11 mouse cellular contexts compared by ENCODE assay signal in the genomic region with DNA sequence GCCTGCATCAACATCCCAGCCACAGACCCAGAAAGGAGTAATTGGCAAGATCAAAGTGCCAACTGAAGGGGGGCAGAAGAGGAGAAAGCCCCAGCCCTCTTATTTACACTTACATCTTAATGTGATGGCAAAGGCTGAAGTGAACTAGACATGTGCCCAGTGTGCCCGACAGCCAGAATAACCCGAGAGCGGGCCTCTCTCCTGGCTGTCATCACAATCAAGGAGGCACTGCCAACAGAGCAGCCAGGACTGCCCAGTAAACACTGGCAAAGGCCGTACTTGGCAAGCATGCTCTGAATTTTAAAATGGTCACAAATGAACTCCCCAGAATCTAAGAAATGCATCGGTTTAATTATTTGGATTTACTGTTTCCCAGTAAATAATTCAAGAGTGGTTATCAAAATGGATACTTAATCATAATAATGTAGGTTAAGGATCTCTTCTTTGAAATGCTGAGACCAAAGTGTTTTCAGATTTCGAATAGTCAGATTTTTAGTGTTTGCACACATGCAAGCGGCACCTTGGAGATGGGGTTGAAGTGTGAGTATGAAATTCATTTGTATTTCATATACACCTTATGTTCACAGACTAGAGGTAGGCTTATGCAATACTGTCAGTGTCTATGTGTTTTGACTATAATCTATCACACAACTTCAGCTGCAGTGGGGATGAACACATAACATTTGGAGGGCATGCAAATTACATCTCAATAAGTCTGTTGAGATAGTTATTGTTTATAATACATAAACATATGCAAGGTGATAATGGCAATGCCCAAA.
DNase-seq lines count a peak whose midpoint lies in the region; ATAC-seq and TF ChIP-seq lines count a peak whose summit lies in the region.
"Had no signal": no experiment of that assay in that cellular context is flagged by ENCODE, and none has a peak within 500 bp of the region (broad histone marks: within the 10 kb centered on the region; RNA-seq: fewer than 3 reads in every experiment).

No protein-coding gene starts in this region.

- no peaks in the 10 kb centered on the region for H3K9me3 ChIP-seq in forebrain, embryonic 13.5 days (replicated peaks)
- no peaks in the 10 kb centered on the region for H3K9me3 ChIP-seq in forebrain, embryonic 10.5 days
- H3K9me3 ChIP-seq in lung, postnatal 0 days (ENCODE audit: low read length) = no peaks in the 10 kb centered on the region
- no peaks in the 10 kb centered on the region for H3K9me3 ChIP-seq in heart, postnatal 0 days (replicated peaks; ENCODE audit: control insufficient read depth, low read length)
- H3K9me3 ChIP-seq in neural tube, embryonic 14.5 days (ENCODE audit: control insufficient read depth, low read length) = no peaks in the 10 kb centered on the region

- TF ChIP-seq CTCF in lung, postnatal 0 days (IDR thresholded peaks at IDR 0.05) = no peak
- TF ChIP-seq CTCF in heart, postnatal 0 days (IDR thresholded peaks at IDR 0.05; ENCODE audit: low read depth) = no peak

- WGBS in forebrain, embryonic 13.5 days = 51% methylated on average over 7 of the region's 7 CpGs
- 89% methylated on average over 7 of the region's 7 CpGs for WGBS in forebrain, embryonic 10.5 days
- 71% methylated on average over 7 of the region's 7 CpGs for WGBS in lung, postnatal 0 days
- WGBS in heart, postnatal 0 days = 45% methylated on average over 7 of the region's 7 CpGs
- 76% methylated on average over 7 of the region's 7 CpGs for WGBS in neural tube, embryonic 14.5 days

- no peaks in the 10 kb centered on the region for H3K27me3 ChIP-seq in forebrain, embryonic 13.5 days
- no peaks in the 10 kb centered on the region for H3K27me3 ChIP-seq in forebrain, embryonic 10.5 days (ENCODE audit: poor library complexity, severe bottlenecking)
- no peaks in the 10 kb centered on the region for H3K27me3 ChIP-seq in lung, postnatal 0 days (replicated peaks; ENCODE audit: insufficient read depth, low read length)
- no peaks in the 10 kb centered on the region for H3K27me3 ChIP-seq in heart, postnatal 0 days (ENCODE audit: control insufficient read depth, insufficient read depth, low read length)
- no peaks in the 10 kb centered on the region for H3K27me3 ChIP-seq in neural tube, embryonic 14.5 days (ENCODE audit: control insufficient read depth, insufficient read depth, low read length)

- no peak overlapping the region for H3K4me2 ChIP-seq in forebrain, embryonic 13.5 days
- H3K4me2 ChIP-seq in lung, postnatal 0 days (replicated peaks; ENCODE audit: low read depth, low read length) = no peak overlapping the region
- no peak overlapping the region for H3K4me2 ChIP-seq in heart, postnatal 0 days (ENCODE audit: low read depth, low read length)
- H3K4me2 ChIP-seq in neural tube, embryonic 14.5 days (ENCODE audit: low read depth, low read length) = no peak overlapping the region

- ATAC-seq in forebrain, embryonic 13.5 days = peak; percentile 94
- ATAC-seq in lung, postnatal 0 days = no peak
- ATAC-seq in heart, postnatal 0 days (ENCODE audit: insufficient read depth, low read depth) = peak; percentile 80
- peak; percentile 78 for ATAC-seq in neural tube, embryonic 14.5 days (ENCODE audit: low read depth)
- ATAC-seq in megakaryocyte-erythroid progenitor cell, adult 5-6 weeks (replicated peaks; ENCODE audit: low FRiP score, low TSS enrichment, poor library complexity, severe bottlenecking) = no peak

- H3K4me3 ChIP-seq in forebrain, embryonic 13.5 days = no peak overlapping the region
- no peak overlapping the region for H3K4me3 ChIP-seq in forebrain, embryonic 10.5 days
- no peak overlapping the region for H3K4me3 ChIP-seq in lung, postnatal 0 days (ENCODE audit: low read depth, low read length)
- H3K4me3 ChIP-seq in heart, postnatal 0 days (ENCODE audit: low read depth, low read length) = no peak overlapping the region
- H3K4me3 ChIP-seq in neural tube, embryonic 14.5 days (ENCODE audit: low read depth, low read length) = no peak overlapping the region
- H3K4me3 ChIP-seq: erythroblast, embryonic 14.5 days had no signal

- H3K36me3 ChIP-seq in forebrain, embryonic 13.5 days (ENCODE audit: poor library complexity, severe bottlenecking) = no peaks in the 10 kb centered on the region
- H3K36me3 ChIP-seq in forebrain, embryonic 10.5 days (replicated peaks) = no peaks in the 10 kb centered on the region
- H3K36me3 ChIP-seq in lung, postnatal 0 days (ENCODE audit: insufficient read depth, low read length) = no peaks in the 10 kb centered on the region
- H3K36me3 ChIP-seq in heart, postnatal 0 days (replicated peaks; ENCODE audit: control insufficient read depth, insufficient read depth, low read length) = no peaks in the 10 kb centered on the region
- H3K36me3 ChIP-seq in neural tube, embryonic 14.5 days (ENCODE audit: control insufficient read depth, insufficient read depth, low read length) = no peaks in the 10 kb centered on the region

- peaks cover 25% of the 10 kb centered on the region for H3K4me1 ChIP-seq in forebrain, embryonic 13.5 days
- H3K4me1 ChIP-seq in forebrain, embryonic 10.5 days = no peaks in the 10 kb centered on the region
- no peaks in the 10 kb centered on the region; the same call in 1 of the 2 replicates for H3K4me1 ChIP-seq in lung, postnatal 0 days (ENCODE audit: insufficient read depth, low read depth, low read length)
- H3K4me1 ChIP-seq in heart, postnatal 0 days (ENCODE audit: control insufficient read depth, insufficient read depth) = peaks cover 29% of the 10 kb centered on the region
- peaks cover 3% of the 10 kb centered on the region; the same call in 1 of the 2 replicates for H3K4me1 ChIP-seq in neural tube, embryonic 14.5 days (ENCODE audit: control insufficient read depth, insufficient read depth, low read length)

- no peak overlapping the region for H3K27ac ChIP-seq in forebrain, embryonic 13.5 days
- no peak overlapping the region for H3K27ac ChIP-seq in forebrain, embryonic 10.5 days
- H3K27ac ChIP-seq in lung, postnatal 0 days (ENCODE audit: low read length) = no peak overlapping the region
- no peak overlapping the region for H3K27ac ChIP-seq in heart, postnatal 0 days (ENCODE audit: low read depth)
- H3K27ac ChIP-seq in neural tube, embryonic 14.5 days (ENCODE audit: low read depth, low read length) = no peak overlapping the region
- H3K27ac ChIP-seq: macrophage had no signal

- no peak overlapping the region for H3K9ac ChIP-seq in forebrain, embryonic 13.5 days
- H3K9ac ChIP-seq in lung, postnatal 0 days (replicated peaks; ENCODE audit: low read depth) = no peak overlapping the region
- no peak overlapping the region for H3K9ac ChIP-seq in heart, postnatal 0 days (replicated peaks; ENCODE audit: low read depth, low read length)
- H3K9ac ChIP-seq in neural tube, embryonic 14.5 days (replicated peaks; ENCODE audit: low read depth, low read length) = no peak overlapping the region

- no peak for TF ChIP-seq EP300 in lung, postnatal 0 days (IDR thresholded peaks at IDR 0.05)
- no peak for TF ChIP-seq EP300 in heart, postnatal 0 days (IDR thresholded peaks at IDR 0.05; ENCODE audit: low read depth)

- DNase-seq in forebrain, embryonic 10.5 days (ENCODE audit: extremely low spot score, low spot score) = no peak
- DNase-seq in lung, postnatal 36 days = peak; percentile 52
- DNase-seq in lung, postnatal 0 days (ENCODE audit: low spot score) = no peak
- peak; percentile 69 for DNase-seq in heart, postnatal 0 days (ENCODE audit: low spot score)
- no peak for DNase-seq in embryo, embryonic 10 days (ENCODE audit: low spot score)
- DNase-seq: kidney, postnatal 25 days had no signal

Comparison
In these comparisons a context has a peak if more than half of its experiments do, and no peak if none do; other contexts are left out.
1. DNase-seq: peak in lung, postnatal 36 days (single experiment) and heart, postnatal 0 days (single experiment); none in forebrain, embryonic 10.5 days (single experiment), lung, postnatal 0 days (single experiment) and embryo, embryonic 10 days (single experiment).
2. ATAC-seq: peak in forebrain, embryonic 13.5 days (single experiment), heart, postnatal 0 days (single experiment) and neural tube, embryonic 14.5 days (single experiment); none in lung, postnatal 0 days (single experiment) and megakaryocyte-erythroid progenitor cell, adult 5-6 weeks (single experiment).